Mouse (Mus musculus) liver, postnatal 0 days (tissue): ENCODE measurements at regions not wholly inside any gene's neighbourhood (a gene's known extent, or its start where the extent isn't known, plus 50 kb on each side); places are given as distances from the start of the nearest gene placed in this dataset.

Experiments
- CTCF ChIP-seq: sonication (generic); IDR thresholded peaks from 2 replicates; pipeline ENCODE4 v1.5.1; 2016; ENCODE audit warnings: antibody characterized with exemption, low read depth
- EP300 ChIP-seq: IDR thresholded peaks from 2 replicates; pipeline ENCODE4 v1.6.1; 2016; ENCODE audit warnings: antibody characterized with exemption, low read depth, mild to moderate bottlenecking

DNA sequence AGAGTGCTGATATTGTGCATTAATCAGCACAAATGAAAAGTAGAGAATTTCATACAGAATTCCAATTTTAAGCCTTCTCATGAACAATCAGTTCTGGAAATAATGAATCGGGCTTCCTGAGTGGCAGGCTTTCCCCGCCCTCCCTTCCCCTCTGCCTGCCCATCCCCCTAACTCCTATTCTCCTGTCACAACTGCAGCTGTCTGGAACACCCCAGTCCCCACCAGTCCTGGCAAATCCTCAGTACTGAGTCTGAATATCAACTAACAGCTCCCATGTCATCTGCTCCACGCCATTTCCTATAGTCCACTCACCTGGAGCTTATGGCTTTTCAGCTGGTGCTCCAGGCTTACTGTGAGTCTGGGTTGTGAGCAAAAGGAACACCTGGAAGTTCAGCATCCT is 457.9 kb downstream of the Ofcc1 start:
- TF ChIP-seq CTCF: no peak
- no peak for TF ChIP-seq EP300
